Mouse (Mus musculus) cerebellum, adult 11 months (tissue): ENCODE measurements around the gene Syce3.

ENCODE experiments used
- DNase-seq: peaks from one replicate; pipeline ENCODE4 v3.0.0; 2022

Gene Syce3

DNA sequence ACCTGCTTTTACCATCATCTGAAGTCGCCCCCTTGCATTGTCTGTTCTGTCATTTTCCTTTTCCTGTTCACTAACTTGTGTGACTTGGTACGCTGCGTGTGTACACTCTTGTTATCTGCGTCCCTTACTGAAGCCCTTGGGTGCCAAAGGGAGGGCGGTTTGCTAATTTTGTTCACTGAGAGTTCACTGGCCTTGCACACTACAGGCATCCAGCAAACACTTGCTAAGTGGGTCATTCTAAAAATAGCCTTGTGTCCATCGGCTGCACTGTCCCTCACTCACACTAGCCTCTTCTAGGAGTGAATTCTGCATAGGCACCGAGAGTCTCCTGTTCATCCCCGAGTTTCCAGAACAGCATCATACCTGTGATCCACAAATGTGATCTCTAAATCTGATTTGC lies 5.0 kb upstream of the Syce3 start:
- DNase-seq, result no peak

GRCm38 (mm10) chr15:89406691-89407090 lies 3.6 kb downstream of the Syce3 start:
- no peak for DNase-seq

DNA sequence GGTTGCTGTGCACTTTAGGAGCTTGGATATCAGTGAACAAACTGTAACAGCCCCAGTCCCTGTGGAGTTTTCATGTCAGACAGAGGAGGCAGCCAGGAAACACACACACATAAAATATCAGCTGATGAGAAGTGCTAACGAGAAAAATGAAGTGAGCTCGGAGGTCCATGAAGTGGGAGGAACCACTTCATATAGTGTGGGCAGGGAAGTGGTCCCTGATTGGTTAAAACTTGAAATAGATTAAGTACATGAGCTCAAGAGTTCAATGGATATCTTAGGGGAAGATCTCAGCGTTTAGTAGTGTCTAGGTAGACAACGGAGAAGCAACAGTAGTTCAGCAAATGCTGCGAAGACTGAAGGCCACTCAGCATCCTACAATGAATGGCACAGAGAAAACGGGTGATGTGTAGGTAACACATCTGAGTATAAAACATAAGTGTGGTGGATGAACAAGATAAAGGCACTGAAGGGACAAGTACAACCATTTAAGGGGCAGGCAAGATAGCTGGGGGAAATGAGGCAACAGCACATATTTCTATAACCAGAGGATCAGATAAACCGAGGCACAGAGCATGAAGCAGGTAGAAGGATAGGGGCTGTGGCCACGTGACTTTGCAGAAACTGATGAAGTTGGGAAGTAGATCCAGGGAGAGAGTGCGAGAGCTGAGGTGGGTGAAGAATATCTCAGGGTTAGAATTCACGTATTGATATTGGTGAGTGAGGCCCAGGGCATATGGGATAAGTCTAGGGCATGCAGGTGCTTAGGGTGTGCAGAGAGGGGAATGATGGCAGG lies 5.3 kb downstream of the Syce3 start:
- no peak for DNase-seq

DNA sequence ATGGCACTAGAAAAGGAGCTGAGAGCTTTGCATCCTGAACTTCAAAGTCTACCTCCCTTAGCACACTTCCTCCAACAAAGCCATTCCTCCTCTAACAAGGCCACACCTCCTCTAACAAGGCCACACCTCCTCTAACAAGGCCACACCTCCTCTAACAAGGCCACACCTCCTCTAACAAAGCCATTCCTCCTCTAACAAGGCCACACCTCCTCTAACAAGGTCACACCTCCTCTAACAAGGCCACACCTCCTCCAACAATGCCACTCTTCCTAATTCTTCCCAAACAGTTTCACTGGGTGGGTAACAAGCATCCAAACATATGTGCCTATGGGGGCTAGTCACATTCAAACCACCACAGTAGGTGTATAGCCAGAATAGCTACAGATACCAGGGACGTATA lies 7.8 kb downstream of the Syce3 start:
- no peak for DNase-seq

DNA sequence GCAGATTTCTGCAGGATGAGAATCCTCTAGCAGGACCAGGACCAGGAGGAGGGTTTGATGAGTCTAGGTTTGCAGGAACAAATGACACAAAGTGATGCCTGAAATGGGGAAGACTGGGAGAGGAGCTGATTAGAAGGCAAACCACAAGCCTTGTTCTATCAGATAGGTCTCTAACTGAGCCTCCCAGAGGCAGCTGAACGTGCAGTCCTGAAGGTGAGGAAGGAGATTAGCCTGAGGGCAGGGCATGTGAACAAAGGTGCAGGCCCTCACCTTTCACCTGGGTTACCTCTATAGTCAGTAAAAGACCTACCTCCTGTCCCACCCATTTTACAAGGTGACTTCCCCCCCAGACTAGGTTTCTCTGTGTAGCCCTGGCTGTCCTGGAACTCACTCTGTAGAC lies 10.6 kb downstream of the Syce3 start:
- no peak for DNase-seq

- DNase-seq, result no peak
Observed at GRCm38 (mm10) chr15:89398146-89398545, 12.2 kb downstream of the Syce3 start.

DNA sequence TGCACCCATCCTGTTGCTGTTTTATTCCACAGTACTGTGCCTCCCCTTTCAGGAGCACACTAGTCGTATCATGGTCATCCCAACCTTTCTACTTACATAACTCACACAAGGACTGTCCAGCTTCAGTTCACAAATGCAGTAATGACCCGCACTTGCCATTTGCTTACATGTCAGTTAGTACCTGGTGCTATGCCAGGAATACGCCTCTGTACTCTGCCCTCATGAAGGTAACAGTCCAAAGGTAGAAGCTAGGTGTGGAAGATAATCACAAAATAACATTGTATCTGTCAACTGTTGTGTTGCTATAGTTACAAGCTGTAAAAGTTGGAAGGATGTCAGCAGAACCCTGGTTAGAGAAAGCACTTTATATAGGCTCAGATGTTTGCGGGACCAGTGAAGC lies 13.4 kb downstream of the Syce3 start:
- DNase-seq, result no peak

GRCm38 (mm10) chr15:89390081-89390480 lies 20.2 kb downstream of the Syce3 start:
- DNase-seq, result no peak

DNA sequence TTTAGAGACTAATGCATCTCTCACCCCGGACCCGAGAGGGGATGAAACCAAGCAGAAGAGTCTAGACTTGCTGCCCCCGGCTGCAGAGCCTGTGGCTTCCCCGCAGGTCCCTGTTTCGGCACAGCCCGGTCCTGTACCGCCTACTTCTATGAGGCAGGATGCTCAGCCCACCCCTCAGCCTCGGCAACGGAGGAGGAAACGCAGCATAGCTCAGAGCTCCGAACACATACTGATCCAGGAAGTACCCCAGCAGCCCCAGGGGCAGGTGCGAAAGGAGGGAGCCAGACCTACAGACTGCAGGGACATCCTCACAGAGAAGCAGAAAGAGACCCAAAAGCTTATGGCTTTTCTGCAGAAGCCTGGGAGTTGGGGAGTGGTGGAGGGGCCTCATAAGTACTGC lies 23.2 kb downstream of the Syce3 start:
- DNase-seq, result no peak

DNA sequence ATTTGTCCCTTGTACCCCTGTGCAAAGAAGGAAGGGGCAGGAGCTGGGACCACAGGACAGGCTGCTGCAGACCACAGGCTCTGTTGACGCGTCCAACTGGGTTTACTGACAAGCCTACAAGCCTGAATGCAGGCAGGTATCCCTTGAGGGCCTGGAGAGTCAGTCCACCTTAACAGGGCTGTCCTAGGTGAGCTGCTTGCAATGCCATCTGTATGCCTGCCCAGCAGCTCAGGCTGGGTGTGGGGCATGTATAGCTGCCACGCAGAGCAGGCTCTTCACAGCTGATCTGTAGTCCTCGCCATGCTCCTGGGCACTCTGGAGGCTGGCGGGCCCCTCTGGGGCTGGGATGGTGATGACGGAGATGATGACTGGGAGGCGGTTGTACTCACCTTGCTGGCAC lies 25.7 kb downstream of the Syce3 start, which contains the start of gene Klhdc7b:
TSS of gene Klhdc7b (plus strand) at position 301 of the 400 bp plus-strand sequence.
- no peak for DNase-seq

- DNase-seq, result peak; percentile 65
Observed at GRCm38 (mm10) chr15:89379429-89379828, 30.9 kb downstream of the Syce3 start.

DNA sequence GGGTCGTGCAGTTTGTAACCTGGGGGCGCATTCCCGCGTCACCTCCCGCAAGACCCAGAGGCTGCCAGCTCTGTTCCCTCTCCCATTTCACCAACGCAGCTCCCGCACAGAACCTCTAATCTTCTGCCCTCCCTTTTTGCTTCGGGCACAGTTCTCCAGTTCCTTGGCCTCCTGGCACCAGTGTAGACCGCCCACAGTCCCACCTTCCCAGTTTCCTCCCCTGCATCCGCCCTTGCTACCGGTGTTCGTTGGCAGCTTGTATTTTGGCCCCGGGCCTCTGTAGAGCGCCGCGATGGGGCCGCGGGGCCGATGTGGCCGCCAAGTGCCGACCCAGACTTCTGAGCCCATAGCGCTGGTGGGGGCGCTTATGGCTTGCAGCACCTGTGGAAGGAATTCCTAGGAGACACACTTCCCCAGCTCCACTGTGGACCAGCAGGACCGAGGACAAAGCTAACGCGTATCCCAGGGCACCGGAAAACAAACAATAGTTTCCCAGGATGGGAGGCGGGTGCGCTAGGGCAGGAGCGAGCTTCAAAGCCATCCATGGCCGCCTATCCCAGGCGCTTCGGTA lies 31.4 kb downstream of the Syce3 start, which contains the start of gene Odf3b:
TSS of gene Odf3b (minus strand) at position 452 of the 571 bp plus-strand sequence.
- peak; percentile 83 for DNase-seq

DNA sequence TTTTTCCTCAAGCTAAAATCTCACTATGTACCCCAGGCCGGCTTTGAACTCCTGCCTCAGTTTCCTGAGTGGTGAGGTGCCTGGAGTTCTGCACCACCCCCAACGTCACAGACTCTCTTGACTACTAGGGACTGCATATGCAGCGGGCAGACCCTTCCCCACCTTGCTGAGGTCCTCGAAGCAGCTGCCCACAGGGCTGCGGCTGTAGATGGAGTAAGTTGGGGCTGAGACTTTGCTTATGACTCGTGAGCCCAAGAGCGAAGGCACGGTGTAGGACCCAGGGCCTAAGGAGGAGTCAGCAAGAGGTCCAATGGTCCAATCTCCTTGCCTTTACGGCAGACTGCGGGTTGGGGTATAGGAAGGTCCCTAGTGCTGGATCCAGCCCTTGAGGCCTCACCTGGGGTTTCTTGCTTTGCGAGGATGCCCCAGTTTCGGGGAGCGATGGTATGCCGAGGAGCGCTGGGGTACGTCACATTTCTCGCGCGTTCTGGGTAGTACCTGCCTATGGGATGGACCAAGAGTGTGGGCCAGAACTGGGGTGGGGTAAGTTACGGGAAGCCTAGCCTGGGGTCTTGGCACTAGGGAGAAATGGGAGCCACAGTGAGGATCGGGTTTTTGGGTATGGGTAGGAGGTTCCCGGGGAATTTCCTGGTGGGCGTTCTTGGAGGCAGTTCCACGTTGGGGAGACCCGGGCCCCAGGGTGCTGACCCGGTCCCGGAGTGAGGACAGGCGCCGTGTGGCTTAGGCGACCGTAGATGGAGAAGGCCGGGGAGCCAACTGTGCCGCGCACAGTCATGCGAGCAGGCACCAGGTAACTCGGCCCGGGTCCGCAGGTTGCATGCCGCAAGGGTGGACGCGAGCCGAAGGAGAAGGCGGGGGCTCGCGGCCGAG lies 32.1 kb downstream of the Syce3 start:
- peak; percentile 57 for DNase-seq

GRCm38 (mm10) chr15:89377362-89377761 lies 32.9 kb downstream of the Syce3 start:
- DNase-seq, result no peak

DNA sequence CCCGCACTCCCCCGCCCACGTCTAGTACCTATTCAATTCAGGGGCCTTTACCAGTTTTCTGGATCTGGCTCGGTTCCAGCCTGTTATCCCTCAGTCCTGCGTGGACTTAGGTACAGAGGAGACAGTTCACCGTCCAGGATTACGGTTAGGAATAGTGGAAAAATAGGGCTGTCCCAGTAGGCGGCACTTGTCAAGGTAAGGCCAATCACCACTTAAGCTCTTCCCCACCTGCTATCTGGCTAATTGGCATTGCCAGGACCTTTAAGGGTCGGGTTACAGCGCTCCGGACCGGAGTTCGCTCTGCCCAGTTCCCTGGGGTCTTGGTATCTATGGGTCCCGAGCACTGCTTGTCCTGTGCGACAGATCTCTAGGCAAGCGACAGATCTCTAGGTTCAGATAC lies 33.3 kb downstream of the Syce3 start, which contains the start of gene Tymp:
TSS of gene Tymp (minus strand) at position 83 of the 400 bp plus-strand sequence.
- DNase-seq, result no peak

DNA sequence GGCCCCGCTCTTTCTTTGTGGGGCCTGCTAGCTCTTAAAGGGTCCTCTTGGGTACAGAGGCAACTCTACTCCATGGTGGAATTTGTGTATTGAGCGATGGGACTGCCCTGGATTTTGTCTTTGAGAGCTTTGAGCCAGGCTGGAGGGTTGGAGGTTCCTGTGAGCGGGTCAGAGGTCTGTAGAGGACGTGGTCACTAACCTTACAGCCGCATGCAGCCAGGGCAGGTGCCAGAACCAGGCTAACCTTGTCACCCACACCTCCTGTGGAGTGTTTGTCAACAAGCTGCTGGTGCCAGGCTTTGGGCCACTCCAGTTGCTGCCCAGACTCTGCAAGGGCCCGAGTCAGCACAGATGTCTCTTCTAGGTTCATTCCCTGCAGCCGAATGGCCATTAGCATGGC lies 34.3 kb downstream of the Syce3 start:
- no peak for DNase-seq

DNA sequence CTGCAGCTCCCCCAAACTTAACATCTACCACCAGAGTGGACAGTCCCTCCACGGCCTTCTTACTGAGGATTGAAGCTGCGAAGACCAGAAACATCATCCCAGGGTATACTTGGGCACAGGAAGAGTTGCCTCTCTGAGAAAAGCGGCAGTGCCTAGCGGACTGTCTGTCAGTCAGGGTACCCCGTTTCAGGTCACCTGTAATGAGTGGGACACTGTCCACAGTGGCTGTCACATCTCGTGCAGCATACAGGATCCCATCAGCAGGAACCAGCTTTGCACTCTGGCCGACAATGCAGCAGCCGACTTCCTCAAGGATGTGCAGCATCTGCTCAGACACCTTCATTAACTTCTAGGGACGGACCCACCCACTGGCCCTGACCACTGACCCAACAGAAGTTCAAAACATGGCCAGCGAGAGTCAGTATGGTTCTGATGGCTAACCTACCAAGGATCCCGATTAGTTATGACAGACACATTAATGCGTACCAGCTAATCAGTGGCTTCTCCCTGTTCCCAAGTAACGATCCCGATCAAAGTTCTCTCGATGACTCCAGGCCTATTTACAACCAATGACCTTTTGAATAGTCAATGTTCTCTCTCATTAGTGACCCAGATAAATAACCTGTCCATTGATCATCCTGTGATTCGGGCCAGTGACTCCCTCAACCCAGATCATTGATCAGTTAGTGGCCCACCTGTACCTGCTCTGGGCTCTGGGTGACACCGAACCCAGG lies 35.3 kb downstream of the Syce3 start:
- DNase-seq, result no peak

GRCm38 (mm10) chr15:89374340-89374739 lies 36.0 kb downstream of the Syce3 start:
- no peak for DNase-seq

GRCm38 (mm10) chr15:89373762-89374248 lies 36.5 kb downstream of the Syce3 start, which contains the start of gene Sco2:
Gene Sco2, minus strand, starts transcription at chr15:89373846.
- DNase-seq, result peak; percentile 91

DNA sequence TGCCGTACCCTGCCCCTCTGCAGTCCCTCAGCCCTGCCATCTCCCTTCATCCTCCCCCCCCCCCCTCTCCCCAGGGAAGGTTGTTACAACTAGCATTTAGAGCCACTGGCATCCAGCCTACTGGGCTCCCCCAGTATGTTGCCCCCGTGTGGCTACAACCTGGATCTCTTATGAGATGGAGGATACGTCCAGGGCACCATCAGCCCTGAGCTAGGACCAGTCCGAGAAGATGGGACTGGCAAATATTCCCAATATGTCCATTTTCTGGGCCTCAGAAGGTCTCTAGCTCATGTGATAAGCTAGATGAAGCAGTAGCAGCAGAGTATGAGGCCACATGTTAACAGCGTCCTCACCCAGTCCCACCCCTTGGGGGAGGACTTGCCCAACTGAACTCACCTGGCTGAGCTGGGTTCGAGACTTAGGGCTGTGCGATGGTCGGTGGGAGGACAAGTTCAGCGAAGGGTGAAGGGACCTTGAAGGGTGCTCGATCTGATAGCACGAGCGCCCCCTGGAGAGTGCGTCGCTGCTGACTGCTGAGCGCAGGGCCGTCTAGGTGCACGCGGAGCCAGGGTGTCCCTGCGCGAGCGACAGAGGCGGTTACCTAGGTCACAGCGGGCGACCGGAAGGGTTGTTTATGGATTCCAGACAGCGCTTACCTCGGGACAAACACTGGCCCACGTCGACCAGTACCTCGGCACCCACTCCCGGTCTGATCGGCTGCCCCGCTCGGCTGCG lies 37.1 kb downstream of the Syce3 start:
- peak; percentile 80 for DNase-seq

GRCm38 (mm10) chr15:89372536-89372935 lies 37.8 kb downstream of the Syce3 start:
- no peak for DNase-seq

DNA sequence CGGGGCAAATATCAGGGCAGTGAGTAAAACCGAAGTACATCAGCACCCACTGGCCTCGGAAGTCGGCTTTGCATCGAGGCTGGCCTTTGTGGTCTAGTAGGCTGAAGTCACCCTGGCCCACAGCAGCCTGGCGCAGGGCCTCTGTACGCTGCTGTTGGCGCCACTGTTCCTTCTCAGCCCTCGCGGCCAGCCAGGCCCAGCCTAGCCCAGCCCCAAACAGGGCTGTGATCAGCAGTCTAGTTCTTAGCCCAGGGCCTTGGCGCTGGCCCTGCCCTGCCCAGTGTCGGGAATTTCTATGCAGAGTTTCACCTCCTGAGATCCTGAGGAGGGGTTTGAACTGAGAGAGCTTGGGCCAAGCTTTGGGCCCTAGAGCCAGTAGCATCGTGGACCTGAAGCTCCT lies 38.2 kb downstream of the Syce3 start:
- DNase-seq, result no peak
